Mouse (Mus musculus) hindlimb bud, embryonic 11.5 days (tissue): ENCODE results near the gene Clstn2.

Source experiments
- DNase-seq: peaks from one replicate; pipeline ENCODE4 v3.0.0-alpha.2; 2012; ENCODE audit warnings: low read depth, low spot score; ENCODE audit errors: extremely low spot score

The Clstn2 gene

DNA sequence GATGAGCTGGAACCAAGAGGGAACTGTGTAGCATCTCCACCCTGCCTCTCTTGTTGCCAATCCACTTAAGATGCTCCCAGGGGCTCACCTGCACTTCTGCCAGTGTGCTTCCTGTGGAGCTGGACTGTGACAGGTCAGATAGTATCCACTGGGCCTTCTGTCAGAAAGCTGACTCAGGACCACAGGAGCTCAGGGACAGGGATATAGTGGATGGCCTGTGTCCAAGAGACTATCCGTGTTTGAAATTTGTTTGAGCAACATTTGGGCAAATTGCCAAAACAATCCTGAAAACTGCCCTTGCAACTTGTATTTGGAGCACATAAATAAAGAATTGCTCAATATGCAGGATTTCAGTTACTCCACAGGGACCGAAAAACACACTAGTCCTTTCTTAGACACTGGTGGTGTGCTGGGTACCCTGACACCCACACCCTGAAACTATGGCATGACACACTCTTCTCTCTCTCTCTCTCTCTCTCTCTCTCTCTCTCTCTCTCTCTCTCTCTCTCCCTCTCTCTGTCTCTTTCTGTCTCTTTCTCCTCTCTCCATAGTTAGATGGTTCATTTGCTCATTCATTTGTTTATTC, 542.3 kb downstream of the Clstn2 start:
- no peak for DNase-seq

DNA sequence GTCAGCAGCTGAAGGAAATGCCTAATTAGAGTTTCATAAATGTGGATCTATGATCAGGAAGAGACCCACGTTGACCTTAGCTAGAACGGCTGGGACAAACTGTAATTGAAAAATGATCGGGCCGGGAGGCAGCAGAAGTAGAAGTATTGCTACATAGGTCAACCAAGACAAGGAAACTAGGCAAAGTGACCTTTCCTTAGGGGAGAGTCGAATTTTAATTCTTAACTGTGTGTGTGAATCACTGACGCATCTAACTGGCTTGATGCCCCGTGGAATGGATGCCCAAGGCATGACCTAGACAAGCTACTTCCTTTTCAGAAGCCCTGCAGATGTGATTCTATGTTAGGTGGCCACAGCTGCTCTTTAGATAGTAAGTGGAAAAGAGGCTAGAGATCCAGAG, 546.2 kb downstream of the Clstn2 start:
- DNase-seq = no peak

DNA sequence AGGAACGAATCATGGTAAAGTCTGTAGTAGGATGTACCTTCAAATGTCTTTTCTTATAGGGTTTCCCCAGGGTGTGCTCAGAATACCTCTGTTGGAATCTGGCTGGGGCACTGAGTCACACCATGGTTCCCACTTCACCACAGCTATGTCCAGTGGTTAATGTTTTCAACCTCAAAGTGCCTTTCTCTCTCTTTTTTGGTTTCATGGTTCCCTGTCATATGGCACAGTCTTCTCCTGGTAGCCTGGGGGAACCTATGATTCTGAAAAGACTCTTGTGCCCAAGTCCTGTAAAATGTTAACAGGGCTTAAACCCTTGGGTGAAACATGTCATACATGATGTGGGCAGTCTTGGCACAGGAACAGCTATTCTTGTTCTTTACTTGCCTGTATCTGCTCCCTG, 551.8 kb downstream of the Clstn2 start:
- no peak for DNase-seq

DNA sequence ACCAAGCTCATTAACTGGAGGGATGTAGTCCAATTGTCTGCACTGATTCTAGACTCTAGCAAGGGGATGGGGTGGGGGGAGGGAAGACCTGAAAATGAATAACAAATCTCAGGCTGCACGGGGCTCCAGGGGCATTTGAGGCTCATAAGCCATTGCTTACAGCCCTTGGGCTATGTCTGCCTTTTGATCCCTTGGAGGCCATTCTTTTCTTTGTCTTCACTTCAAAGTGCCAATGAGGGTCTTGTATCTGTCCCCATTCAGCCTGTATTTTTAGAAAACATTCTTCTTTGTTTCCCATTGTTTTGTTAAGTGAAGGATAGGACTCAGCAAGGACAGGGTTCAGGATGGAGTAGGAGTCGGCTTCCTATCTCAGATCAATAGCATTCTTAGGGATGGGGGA, 556.0 kb downstream of the Clstn2 start:
- DNase-seq = no peak

DNA sequence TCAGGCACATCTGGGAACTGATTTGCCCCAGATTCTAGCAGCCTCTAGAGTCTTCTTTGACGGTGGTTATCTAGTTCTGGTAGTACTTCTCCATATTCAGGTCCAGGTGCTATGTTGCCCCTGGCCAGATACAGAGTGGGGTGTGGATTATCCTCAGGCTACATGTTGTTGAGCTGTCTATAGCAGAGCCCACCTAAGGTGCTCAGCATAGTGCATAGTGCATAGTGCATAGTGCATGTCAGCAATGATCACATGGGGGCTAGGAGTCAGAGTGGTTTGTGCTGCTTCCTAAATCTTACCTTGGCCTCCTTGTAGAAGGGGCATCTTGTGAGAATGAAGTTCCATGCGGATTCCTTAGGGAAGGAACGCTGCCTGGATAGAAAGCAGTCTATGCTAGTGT, 556.5 kb downstream of the Clstn2 start:
- no peak for DNase-seq

DNA sequence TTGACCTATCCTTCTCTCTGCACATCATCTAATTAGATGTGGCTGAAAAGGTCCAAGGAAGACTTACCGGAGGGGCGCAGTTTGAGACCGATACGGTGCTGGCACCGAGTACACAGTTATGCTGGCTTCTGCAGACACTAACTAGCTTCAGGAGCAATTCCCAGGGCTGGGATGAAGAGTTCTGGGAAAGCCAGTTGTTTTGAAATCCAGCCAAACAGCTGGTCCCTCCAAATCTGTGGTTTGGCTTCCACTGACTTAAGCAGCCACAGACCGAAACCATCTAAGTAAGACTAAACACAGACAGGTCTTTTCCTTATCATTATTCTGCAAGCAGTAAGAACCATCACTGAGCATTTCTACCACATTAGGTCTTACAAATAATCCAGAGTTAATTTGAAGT, 558.1 kb downstream of the Clstn2 start:
- DNase-seq = no peak

DNA sequence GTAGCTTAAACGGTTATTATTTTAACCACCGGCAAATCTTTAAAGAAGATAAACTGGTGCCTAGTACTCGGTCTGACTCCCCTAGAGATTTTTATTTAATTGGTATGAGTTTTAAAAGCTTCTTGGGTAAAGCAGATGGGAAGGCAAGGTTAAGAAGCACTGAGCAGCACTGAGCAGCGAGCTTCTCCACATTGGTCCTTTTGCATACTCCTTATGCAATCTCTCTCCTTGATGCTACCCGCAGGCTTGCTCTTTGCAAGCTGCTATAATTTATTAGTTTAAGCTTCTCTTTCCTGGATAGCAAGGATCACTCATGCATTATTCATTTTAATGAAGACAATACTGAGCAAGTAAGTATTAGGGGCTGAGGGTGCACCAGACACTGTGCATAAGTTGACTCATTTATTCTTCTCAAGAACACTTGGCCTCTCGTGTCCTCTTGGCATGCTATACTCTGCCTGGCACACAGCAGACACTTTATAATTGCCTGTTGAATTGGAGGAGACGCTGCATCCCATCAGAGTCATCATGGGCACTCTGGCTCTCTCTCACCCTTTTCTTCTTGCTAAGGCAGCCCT, 561.9 kb downstream of the Clstn2 start:
- no peak for DNase-seq

DNA sequence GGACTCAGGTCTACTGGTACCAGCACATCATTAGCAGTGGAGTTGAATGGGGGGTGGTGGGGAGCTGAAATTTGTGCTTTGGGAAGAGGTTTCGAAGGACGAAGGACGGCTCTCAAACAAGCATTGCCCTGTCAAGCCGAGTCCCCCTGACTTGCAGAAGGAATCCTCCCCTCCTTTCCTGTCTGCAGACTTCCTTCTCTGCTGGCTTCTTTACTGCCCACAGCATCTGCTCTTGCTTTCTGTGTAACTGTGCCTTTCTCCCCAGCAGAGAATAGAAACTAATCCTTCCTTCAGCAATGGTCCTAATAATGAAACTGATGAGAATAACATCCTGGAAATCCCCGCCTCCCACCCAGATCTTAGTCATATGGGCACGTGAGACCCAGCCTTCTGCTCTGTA, 572.5 kb downstream of the Clstn2 start:
- no peak for DNase-seq

DNA sequence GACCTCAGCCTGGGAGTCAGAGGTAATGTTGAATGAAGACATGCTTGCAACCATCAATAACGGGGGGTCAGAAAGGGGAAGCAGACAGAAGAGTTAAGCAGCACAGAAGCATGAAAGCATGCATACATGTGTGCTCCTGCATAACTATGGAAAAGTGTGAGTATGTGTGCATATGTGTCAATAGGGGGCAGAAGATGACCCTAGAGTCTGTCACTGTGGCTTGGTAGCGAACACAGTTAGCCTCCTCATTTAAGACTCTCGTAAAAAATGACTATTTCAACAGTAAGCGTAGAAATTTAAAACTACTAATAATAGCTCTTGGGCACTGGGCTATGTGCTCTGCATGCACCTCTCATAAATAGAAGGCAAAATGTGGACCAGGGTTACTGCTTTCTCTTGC, 573.2 kb downstream of the Clstn2 start:
- no peak for DNase-seq

DNA sequence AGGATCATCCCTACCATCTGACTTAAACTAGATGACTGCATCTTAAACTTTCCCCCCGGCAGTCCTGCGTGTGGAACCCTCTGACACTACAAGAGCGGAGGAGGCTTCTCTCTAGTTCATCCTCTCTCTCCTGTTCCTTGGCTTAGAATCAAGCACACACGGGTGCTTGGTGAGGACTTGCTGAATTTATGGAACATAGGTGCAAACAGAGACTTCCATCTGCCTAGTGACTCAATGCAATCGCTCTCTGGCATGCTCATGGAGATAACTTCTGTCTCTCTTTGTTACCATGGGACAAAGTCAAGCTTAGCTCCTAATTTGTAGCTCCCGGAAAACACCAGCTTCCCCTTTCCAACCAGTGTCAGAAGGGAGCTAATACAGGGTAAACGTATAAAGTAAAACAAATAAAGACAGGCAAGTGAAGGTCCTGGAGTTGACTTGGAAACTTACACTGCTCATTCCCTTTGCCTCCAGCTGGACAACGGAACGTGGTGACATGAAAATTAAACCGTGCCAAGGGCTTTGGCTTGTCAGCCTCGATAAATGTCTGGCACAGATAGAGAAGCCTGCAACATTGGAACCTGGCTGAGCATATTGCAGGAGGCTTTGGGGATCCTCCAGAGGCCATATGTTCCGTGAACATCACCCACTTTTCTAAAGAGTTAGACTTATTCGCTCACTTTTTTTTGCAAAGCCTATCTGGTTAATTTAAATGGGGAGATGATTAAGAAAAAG, 583.5 kb downstream of the Clstn2 start:
- no peak for DNase-seq

DNA sequence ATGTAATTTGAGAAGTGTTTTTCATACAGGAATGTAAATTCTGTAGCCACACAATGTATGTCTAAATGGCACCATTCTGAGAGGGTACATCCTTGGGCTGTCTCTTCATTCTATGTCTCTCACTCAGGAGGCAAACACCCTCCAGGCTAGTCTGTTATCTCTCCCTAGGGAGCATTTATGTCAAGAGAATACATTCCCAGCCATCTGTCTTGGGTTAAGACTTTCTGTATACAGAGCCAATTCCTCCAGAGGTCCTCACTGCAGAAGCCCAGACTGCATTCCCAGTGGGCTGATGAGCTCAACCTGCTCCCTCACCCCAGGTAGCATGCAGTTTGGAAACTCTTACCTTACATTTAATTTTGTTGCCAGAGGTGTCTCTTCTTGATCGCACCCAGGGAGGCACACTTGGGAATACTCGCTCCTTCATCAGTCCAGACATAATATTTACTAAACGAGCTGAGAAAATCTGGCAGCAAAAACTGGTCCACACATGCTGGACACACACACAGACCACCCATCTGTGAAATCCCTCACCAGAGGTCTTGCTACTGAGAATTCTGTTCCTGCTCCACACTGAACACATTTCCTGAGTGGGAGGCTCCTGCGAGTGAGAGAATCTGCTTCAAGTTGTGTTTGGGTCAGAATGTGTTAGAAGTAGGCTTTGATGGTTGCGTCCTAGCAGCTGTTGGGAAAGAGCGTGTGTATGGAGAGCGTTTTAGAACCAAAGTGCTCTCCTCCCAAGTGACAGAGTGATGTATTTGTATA, 592.9 kb downstream of the Clstn2 start:
- no peak for DNase-seq

DNA sequence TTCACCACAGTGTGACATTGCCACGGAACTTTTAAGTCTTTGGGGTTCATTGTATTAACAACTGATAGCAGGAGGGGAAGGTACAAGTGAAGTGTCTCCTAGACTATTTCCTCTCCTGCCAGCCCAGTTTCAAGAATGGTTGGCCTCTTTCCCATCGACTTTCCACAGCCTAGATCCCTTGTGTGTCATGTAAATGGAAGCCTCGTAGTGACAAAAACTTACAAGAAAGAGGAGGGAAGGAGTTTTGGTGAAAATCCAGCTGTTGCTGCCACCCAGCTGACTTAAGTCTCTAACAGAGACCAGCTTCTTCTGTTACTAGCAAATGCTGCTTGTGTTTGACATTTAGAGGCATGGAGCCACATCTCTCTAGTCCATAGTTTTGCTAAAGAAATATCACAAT, 598.3 kb downstream of the Clstn2 start:
- DNase-seq = no peak

DNA sequence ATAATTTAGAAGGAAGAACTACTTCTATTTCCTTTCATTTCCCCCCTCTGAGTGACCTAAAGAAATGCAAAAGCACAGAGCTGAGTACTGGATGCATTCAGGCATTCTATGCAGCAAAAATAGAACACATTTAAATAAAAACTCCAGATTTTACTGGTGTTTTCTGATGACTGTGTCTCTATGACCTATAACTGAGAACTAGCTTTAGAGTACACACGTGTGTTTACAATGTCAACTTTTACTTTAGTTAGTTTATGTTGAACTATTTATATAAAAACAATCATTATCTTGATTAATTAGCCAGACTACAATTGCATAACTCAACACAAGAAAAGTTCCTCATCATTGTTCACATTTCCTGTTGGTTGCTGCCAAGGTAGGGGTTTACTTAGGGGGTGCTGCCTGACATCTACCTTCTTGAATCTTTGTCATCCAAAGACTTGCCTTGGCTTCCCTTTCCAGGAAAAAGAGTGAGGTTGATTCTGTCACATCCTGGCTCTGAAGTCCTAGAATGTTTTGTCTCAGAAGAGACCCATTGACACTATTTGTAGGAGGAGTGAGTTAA, 603.0 kb downstream of the Clstn2 start:
- DNase-seq = no peak

DNA sequence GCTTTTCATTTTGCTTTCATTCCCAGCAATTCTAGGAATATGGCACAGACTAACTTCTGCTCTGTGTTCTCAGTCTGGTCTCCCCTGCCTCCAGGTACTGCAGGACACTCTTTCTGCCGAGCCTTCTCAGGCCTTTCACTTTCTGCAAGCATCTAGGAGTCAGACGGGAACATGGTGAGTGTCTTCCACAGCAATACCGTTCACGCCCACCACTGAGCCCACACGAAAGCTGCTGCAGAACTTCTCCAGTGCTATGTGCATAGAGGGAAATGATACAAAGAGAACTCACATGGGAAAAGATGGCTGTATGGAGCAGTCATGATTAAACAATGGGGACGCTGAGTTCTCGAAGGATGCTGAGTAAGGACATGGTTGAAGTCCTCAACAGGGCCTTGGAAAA, 604.9 kb downstream of the Clstn2 start:
- DNase-seq = no peak

DNA sequence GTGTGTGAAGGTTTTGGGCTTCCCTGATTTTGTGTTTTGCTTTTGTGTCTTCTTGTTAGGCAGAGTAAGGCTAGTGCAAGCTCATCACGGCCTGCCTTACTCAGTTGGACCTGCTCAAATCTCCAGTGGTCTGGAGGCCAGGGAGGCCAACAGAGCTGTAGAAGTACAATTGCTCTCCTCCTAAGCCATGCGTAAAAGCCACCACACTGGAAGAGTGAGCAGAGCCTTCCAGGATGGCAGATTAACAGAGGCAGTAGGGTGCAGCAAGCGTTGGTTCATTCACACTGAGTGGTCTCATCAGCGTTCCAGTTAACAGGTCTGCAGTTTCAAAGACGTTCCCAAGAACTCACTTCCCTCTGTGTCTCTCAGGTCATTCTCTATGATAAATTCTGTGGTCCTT, 612.1 kb downstream of the Clstn2 start:
- no peak for DNase-seq

DNA sequence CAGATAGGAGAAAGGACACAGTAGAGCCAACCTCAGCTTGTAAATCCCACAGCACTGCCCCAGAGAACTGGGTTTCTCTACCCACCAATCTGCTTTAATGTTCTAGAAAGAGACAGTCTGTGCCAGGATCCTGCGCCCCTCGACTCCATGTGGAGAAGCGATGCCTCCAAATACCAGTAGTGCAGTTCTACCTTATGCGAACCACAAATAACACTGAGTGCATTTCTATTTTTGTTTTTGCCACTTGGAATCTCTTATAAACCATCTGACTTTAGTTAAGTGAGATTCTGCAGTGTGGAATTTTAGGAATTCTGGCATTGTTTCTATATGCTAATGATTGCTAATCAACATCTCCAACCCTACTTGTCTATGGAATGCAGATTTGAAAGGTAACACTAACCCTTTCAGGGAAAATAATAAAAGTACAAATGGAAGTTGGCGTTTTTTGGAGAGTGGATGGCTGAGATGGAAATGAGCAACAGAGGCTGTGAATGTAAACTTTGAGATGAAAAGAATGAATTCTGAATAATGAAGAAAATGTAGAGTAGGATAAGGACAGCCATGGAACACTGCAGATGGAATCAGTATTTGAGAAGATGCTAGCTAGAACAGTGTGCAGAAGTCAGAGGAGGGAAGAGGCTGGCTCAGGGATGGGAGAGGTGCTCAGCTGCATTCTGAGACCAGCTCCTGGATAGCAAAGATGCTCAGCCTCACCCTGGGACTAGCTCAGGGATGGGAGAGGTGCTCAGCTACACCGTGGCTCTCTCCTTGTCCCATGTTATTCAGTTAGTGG, 617.9 kb downstream of the Clstn2 start:
- no peak for DNase-seq

DNA sequence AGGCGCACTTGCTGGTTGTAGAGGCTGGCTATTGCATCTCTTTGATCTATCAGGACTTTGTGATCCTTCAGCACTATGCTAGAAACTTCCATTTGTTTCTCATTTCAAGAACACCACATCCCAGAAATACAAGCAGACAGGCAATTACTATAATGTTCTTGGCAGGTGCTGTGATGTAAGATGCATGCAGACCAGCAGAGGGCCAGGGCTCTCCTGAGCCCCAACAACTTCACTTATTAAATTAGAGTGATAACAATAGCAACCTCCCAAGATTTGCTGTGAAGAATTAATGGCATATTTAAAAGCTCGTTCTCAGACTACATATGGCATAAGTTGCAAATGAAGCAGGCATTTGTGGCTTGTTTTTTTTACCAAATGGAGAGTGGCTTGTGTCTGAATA, 624.8 kb downstream of the Clstn2 start:
- DNase-seq = no peak
